Mouse (Mus musculus) myocyte (in vitro differentiated cells): ENCODE measurements at regions not wholly inside any gene's neighbourhood (a gene's known extent, or its start where the extent isn't known, plus 50 kb on each side); places are given as distances from the start of the nearest gene placed in this dataset.

ENCODE experiments used
- H3K27me3 ChIP-seq: one replicate; pipeline ENCODE4 v1.6.1; 2011; ENCODE audit not compliant: control insufficient read depth, insufficient read depth, insufficient read length
- H3K36me3 ChIP-seq: one replicate; pipeline ENCODE4 v1.6.1; 2011; ENCODE audit not compliant: control insufficient read depth, insufficient read depth
- H3K4me2 ChIP-seq: one replicate; pipeline ENCODE4 v1.6.1; 2011; ENCODE audit warnings: low read depth, control low read depth
- H3K4me3 ChIP-seq: one replicate; pipeline ENCODE4 v1.5.1; 2011; ENCODE audit warnings: mild to moderate bottlenecking, control low read depth, moderate library complexity
- H3K79me2 ChIP-seq: one replicate; pipeline ENCODE4 v1.6.1; 2011; ENCODE audit not compliant: control insufficient read depth, insufficient read depth
- H3ac ChIP-seq: one replicate; pipeline ENCODE4 v1.6.1; 2011; ENCODE audit not compliant: control insufficient read depth, insufficient read length
- CEBPB ChIP-seq: IDR thresholded peaks from 2 replicates; pipeline ENCODE4 v1.6.1; 2011; ENCODE audit warnings: mild to moderate bottlenecking, moderate library complexity; ENCODE audit not compliant: poor library complexity, insufficient read depth, severe bottlenecking
- E2F4 ChIP-seq: IDR thresholded peaks from one replicate; pipeline ENCODE4 v1.6.1; 2011; ENCODE audit warnings: mild to moderate bottlenecking, control low read depth, moderate library complexity; ENCODE audit not compliant: insufficient read depth
- MAX ChIP-seq: IDR thresholded peaks from one replicate; pipeline ENCODE4 v1.6.1; 2011; ENCODE audit warnings: low read depth, mild to moderate bottlenecking, control low read depth
- MYOD1 ChIP-seq, 3 experiments: IDR thresholded peaks; one replicate each; pipeline ENCODE4 v1.6.1; 2011; ENCODE audit warnings: control low read depth in 2 of 3, low read depth in 2 of 3, mild to moderate bottlenecking in 2 of 3, moderate library complexity in 1 of 3; ENCODE audit not compliant: insufficient read length in 2 of 3, control insufficient read depth in 1 of 3
- MYOG ChIP-seq, 3 experiments: IDR thresholded peaks; one replicate each; pipeline ENCODE4 v1.6.1; 2011; ENCODE audit warnings: control low read depth in 2 of 3, low read depth in 2 of 3, mild to moderate bottlenecking in 2 of 3; ENCODE audit not compliant: insufficient read length in 2 of 3, control insufficient read depth in 1 of 3, insufficient read depth in 1 of 3
- POLR2A ChIP-seq: IDR thresholded peaks from one replicate; pipeline ENCODE4 v1.6.1; 2011; ENCODE audit warnings: low read depth, mild to moderate bottlenecking, control low read depth, moderate library complexity; ENCODE audit not compliant: insufficient read length
- POLR2AphosphoS2 ChIP-seq: IDR thresholded peaks from one replicate; pipeline ENCODE4 v1.6.1; 2011; ENCODE audit warnings: low read depth, control low read depth; ENCODE audit not compliant: insufficient read length
- REST ChIP-seq: IDR thresholded peaks from one replicate; pipeline ENCODE4 v1.6.1; 2011; ENCODE audit warnings: mild to moderate bottlenecking, control low read depth, moderate library complexity; ENCODE audit not compliant: insufficient read depth, insufficient read length
- SRF ChIP-seq: IDR thresholded peaks from one replicate; pipeline ENCODE4 v1.6.1; 2011; ENCODE audit warnings: low read depth; ENCODE audit not compliant: control insufficient read depth, insufficient read length
- TCF12 ChIP-seq: IDR thresholded peaks from one replicate; pipeline ENCODE4 v1.6.1; 2011; ENCODE audit warnings: mild to moderate bottlenecking, control low read depth; ENCODE audit not compliant: poor library complexity, insufficient read depth, severe bottlenecking
- TCF3 ChIP-seq: IDR thresholded peaks from one replicate; pipeline ENCODE4 v1.6.1; 2011; ENCODE audit warnings: low read depth, control low read depth; ENCODE audit not compliant: insufficient read length
- USF1 ChIP-seq: IDR thresholded peaks from one replicate; pipeline ENCODE4 v1.6.1; 2011; ENCODE audit warnings: low read depth, mild to moderate bottlenecking, control low read depth, moderate library complexity

- H3ac ChIP-seq, result no peak overlapping the region
- no peaks in the 10 kb centered on the region for H3K27me3 ChIP-seq
- H3K4me2 ChIP-seq, result peak overlapping the region; percentile 86
- H3K36me3 ChIP-seq, result no peaks in the 10 kb centered on the region
- no peaks in the 10 kb centered on the region for H3K79me2 ChIP-seq
- no peak overlapping the region for H3K4me3 ChIP-seq
- TF ChIP-seq TCF12 (no peak), REST (no peak), MYOG (IDR thresholded peaks at IDR 0.05; ENCODE audit: control insufficient read depth in 1 of 3, insufficient read depth in 1 of 3, insufficient read length in 2 of 3, low read depth in 2 of 3) (no peak), E2F4 (no peak), MYOD1 (IDR thresholded peaks at IDR 0.05; ENCODE audit: control insufficient read depth in 1 of 3, insufficient read length in 2 of 3, low read depth in 2 of 3) (no peak), POLR2AphosphoS2 (no peak), CEBPB (no peak), TCF3 (no peak), USF1 (no peak), MAX (no peak), SRF (no peak), POLR2A (no peak)
Observed at GRCm38 (mm10) chr13:71104419-71105228, 263.0 kb upstream of the Adamts16 start.

GRCm38 (mm10) chr13:71084301-71084700 lies 242.7 kb upstream of the Adamts16 start:
- Histone ChIP-seq H3ac (no peak overlapping the region), H3K36me3 (no peaks in the 10 kb centered on the region), H3K27me3 (no peaks in the 10 kb centered on the region), H3K4me3 (no peak overlapping the region), H3K79me2 (no peaks in the 10 kb centered on the region), H3K4me2 (no peak overlapping the region)
- TF ChIP-seq TCF3 (no peak), MYOD1 (IDR thresholded peaks at IDR 0.05; ENCODE audit: control insufficient read depth in 1 of 3, insufficient read length in 2 of 3, low read depth in 2 of 3) (no peak), POLR2A (no peak), TCF12 (no peak), POLR2AphosphoS2 (no peak), REST (no peak), MAX (no peak), CEBPB (no peak), E2F4 (no peak)

DNA sequence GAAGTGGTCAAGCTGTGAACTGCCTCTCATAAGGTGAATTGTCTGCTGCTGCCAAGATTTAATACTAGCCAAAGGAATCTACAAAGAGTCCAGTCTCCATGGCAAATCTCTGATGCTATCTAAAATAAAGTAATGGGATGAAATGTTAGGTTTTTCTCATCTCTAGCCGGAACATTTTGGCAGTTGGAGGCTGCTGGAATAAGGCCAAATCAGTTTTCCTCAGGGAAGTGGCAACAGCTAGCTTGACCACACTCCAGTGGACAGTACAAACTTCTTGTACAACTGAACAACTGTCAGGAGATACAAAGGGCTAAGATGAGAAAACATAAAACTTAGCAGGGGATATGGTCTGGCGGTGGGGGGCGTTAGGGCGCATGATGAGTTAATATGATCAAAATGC lies 234.3 kb upstream of the Adamts16 start:
- TF ChIP-seq E2F4, result no peak
- TF ChIP-seq MYOG (IDR thresholded peaks at IDR 0.05; ENCODE audit: control insufficient read depth in 1 of 3, insufficient read depth in 1 of 3, insufficient read length in 2 of 3, low read depth in 2 of 3), result no peak
- H3K36me3 ChIP-seq, result no peaks in the 10 kb centered on the region
- no peak overlapping the region for H3K4me3 ChIP-seq
- no peaks in the 10 kb centered on the region for H3K27me3 ChIP-seq
- no peaks in the 10 kb centered on the region for H3K79me2 ChIP-seq
- H3ac ChIP-seq, result no peak overlapping the region
- no peak overlapping the region for H3K4me2 ChIP-seq

DNA sequence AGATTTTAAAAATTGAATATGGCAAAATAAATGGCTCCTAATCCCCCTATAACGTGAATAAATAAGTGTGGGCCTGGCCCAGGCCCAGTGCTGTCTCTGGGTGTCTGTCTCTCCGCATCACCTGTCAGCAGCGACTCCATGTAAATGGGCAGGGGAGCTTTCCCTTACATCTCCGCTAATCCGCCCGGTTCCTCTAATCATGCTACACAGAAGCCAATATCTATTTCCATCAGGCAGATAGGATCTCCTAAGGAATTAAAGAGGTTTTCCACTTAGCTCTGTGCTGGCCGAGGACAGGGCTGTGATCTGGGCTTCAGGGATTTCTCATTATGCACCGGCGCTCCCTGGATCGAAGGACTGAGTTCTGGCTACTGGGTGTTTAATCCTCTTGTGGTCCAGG lies 232.4 kb upstream of the Adamts16 start:
- Histone ChIP-seq H3K36me3 (no peaks in the 10 kb centered on the region), H3K79me2 (no peaks in the 10 kb centered on the region), H3K27me3 (no peaks in the 10 kb centered on the region), H3K4me2 (no peak overlapping the region), H3K4me3 (no peak overlapping the region), H3ac (no peak overlapping the region)
- TF ChIP-seq POLR2A, result no peak
- no peak for TF ChIP-seq SRF
- no peak for TF ChIP-seq MYOG (IDR thresholded peaks at IDR 0.05; ENCODE audit: control insufficient read depth in 1 of 3, insufficient read depth in 1 of 3, insufficient read length in 2 of 3, low read depth in 2 of 3)
- TF ChIP-seq USF1, result no peak
- no peak for TF ChIP-seq REST
- TF ChIP-seq E2F4, result no peak
- TF ChIP-seq MYOD1 (IDR thresholded peaks at IDR 0.05; ENCODE audit: control insufficient read depth in 1 of 3, insufficient read length in 2 of 3, low read depth in 2 of 3), result no peak
- no peak for TF ChIP-seq CEBPB
- no peak for TF ChIP-seq TCF12
- no peak for TF ChIP-seq MAX
- no peak for TF ChIP-seq TCF3
- TF ChIP-seq POLR2AphosphoS2, result no peak

DNA sequence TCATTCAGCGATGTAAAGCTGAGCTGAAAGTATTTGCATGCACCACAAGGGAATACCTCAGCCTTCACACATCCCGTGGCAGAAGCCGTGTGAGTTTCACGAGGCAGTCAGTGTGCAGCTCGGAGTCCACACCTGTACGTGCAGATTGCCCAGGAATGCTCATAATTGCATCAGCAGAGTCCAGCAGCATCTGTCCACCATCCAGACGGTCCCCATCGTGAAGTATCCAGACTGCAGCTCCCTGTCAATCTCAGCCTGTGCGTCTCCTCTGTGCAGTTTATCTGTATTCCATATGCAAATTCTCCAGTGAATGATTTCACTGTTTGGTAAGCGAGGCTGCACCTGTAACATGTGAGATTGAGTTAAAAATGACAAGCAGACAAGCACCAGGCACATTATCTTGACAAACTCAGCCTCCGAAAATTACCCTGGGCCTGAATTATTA lies 227.2 kb upstream of the Adamts16 start:
- Histone ChIP-seq H3K4me2 (no peak overlapping the region), H3ac (no peak overlapping the region), H3K36me3 (no peaks in the 10 kb centered on the region), H3K4me3 (no peak overlapping the region), H3K27me3 (no peaks in the 10 kb centered on the region), H3K79me2 (no peaks in the 10 kb centered on the region)
- TF ChIP-seq E2F4, result no peak
- no peak for TF ChIP-seq MYOD1 (IDR thresholded peaks at IDR 0.05; ENCODE audit: control insufficient read depth in 1 of 3, insufficient read length in 2 of 3, low read depth in 2 of 3)
- TF ChIP-seq SRF, result no peak
- no peak for TF ChIP-seq MAX
- TF ChIP-seq CEBPB, result no peak
- no peak for TF ChIP-seq USF1
- TF ChIP-seq TCF3, result no peak
- no peak for TF ChIP-seq POLR2AphosphoS2
- TF ChIP-seq MYOG (IDR thresholded peaks at IDR 0.05; ENCODE audit: control insufficient read depth in 1 of 3, insufficient read depth in 1 of 3, insufficient read length in 2 of 3, low read depth in 2 of 3), result no peak
- no peak for TF ChIP-seq TCF12
- no peak for TF ChIP-seq POLR2A
